ENCODE assay signal across 14 mouse cellular contexts in the genomic region with DNA sequence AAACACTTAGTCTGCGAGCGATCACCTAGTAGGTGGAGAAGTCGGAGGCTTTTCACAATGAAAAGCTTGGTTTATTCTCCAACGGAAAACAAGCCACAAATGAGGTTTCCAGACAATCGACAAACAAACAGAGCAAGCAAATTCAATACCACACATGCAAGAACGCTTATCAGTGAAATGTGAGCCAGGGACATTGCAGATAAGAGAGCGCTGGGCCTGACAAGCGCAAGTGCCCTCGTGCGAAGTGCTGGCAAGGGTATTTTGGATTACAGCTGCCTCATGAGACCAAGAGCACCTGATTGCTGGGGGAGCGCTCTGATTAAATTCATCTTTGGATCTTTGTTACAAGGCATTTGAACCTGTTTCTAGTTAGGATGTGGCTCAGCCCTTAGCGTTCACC. TPM values are rescaled to one million over a fixed set of nuclear protein-coding genes. Genes with fewer than 3 reads are reported as not detected.
A peak's percentile ranks its signal among the peaks of the same experiment; 100 is the strongest.
DNase-seq lines count a peak whose midpoint lies in the region; ATAC-seq and TF ChIP-seq lines count a peak whose summit lies in the region.
"Had no signal": no experiment of that assay in that cellular context is flagged by ENCODE, and none has a peak within 500 bp of the region (broad histone marks: within the 10 kb centered on the region; RNA-seq: fewer than 3 reads in every experiment).

No protein-coding gene starts in this region.

- peak; percentile 50; the same call in 1 of the 2 replicates for TF ChIP-seq EP300 in heart, adult 2 months (IDR thresholded peaks at IDR 0.05; ENCODE audit: insufficient read depth, low read depth, low read length)

- peak overlapping the region; percentile 52 for H3K27ac ChIP-seq in heart, adult 2 months
- no peak overlapping the region for H3K27ac ChIP-seq in liver, embryonic 16.5 days (ENCODE audit: low read length)
- H3K27ac ChIP-seq: embryonic facial prominence, embryonic 15.5 days; forebrain, embryonic 15.5 days; hindbrain, embryonic 15.5 days; midbrain, embryonic 12.5 days had no signal

- H3K9me3 ChIP-seq in liver, embryonic 16.5 days (replicated peaks; ENCODE audit: control insufficient read depth, low read length): no peaks in the 10 kb centered on the region
- H3K9me3 ChIP-seq: embryonic facial prominence, embryonic 15.5 days; forebrain, embryonic 15.5 days; hindbrain, embryonic 15.5 days; midbrain, embryonic 12.5 days had no signal

- TF ChIP-seq CTCF in heart, adult 2 months (IDR thresholded peaks at IDR 0.05): no peak

- 28% methylated on average over 12 of the region's 12 CpGs for WGBS in heart, adult 2 months
- WGBS in liver, embryonic 16.5 days (ENCODE audit: insufficient replicate concordance): 16% methylated on average over 12 of the region's 12 CpGs

- DNase-seq in heart, adult 2 months: peak in 1 of 2 experiments; percentile 50
- DNase-seq in heart, postnatal 14 days: peak; percentile 8 to 21
- no peak for DNase-seq in gastrocnemius, postnatal 10 days
- no peak for DNase-seq in adrenal gland, postnatal 25 days
- no peak for DNase-seq in frontal cortex, postnatal 14 days (ENCODE audit: low spot score in 2 of 2)
- DNase-seq: adrenal gland, postnatal 14 days; cerebellum, postnatal 36 days; gastrocnemius, postnatal 25 days had no signal

- H3K36me3 ChIP-seq in heart, adult 2 months (ENCODE audit: control insufficient read depth, insufficient read depth, low read length): no peaks in the 10 kb centered on the region
- H3K36me3 ChIP-seq in liver, embryonic 16.5 days (ENCODE audit: control insufficient read depth, insufficient read depth): no peaks in the 10 kb centered on the region
- H3K36me3 ChIP-seq: embryonic facial prominence, embryonic 15.5 days; forebrain, embryonic 15.5 days; hindbrain, embryonic 15.5 days; midbrain, embryonic 12.5 days had no signal

- intact Hi-C loops in heart, adult 2 months (cut with DNase I): no loop called here
- intact Hi-C loops in heart, postnatal 14 days (cut with DNase I): no loop called here

- no peak for TF ChIP-seq POLR2A in heart, adult 2 months (IDR thresholded peaks at IDR 0.05; ENCODE audit: insufficient read depth, low read depth, low read length)

- no peak overlapping the region; the same call in 1 of the 2 replicates for H3K4me3 ChIP-seq in heart, adult 2 months
- H3K4me3 ChIP-seq in liver, embryonic 16.5 days (ENCODE audit: low read depth, low read length): no peak overlapping the region
- H3K4me3 ChIP-seq: embryonic facial prominence, embryonic 15.5 days; forebrain, embryonic 15.5 days; hindbrain, embryonic 15.5 days; midbrain, embryonic 12.5 days had no signal

- peaks cover 2% of the 10 kb centered on the region; the same call in 1 of the 2 replicates for H3K4me1 ChIP-seq in heart, adult 2 months (ENCODE audit: control insufficient read depth, insufficient read depth, low read length)
- H3K4me1 ChIP-seq in liver, embryonic 16.5 days (ENCODE audit: control insufficient read depth, low read depth, low read length): peaks cover 10% of the 10 kb centered on the region
- H3K4me1 ChIP-seq: embryonic facial prominence, embryonic 15.5 days; forebrain, embryonic 15.5 days; hindbrain, embryonic 15.5 days; midbrain, embryonic 12.5 days had no signal

- H3K27me3 ChIP-seq in heart, adult 2 months (ENCODE audit: control insufficient read depth, insufficient read depth, low read length): no peaks in the 10 kb centered on the region
- no peaks in the 10 kb centered on the region for H3K27me3 ChIP-seq in liver, embryonic 16.5 days (ENCODE audit: control insufficient read depth, insufficient read depth, low read depth, low read length)
- H3K27me3 ChIP-seq: embryonic facial prominence, embryonic 15.5 days; forebrain, embryonic 15.5 days; hindbrain, embryonic 15.5 days; midbrain, embryonic 12.5 days had no signal

- peak overlapping the region; percentile 41 for H3K4me2 ChIP-seq in liver, embryonic 16.5 days (ENCODE audit: low read depth, low read length)
- H3K4me2 ChIP-seq: embryonic facial prominence, embryonic 15.5 days; forebrain, embryonic 15.5 days; hindbrain, embryonic 15.5 days; midbrain, embryonic 12.5 days had no signal

- ATAC-seq in common myeloid progenitor, adult 5-6 weeks (replicated peaks; ENCODE audit: low read depth, poor library complexity, severe bottlenecking): peak; percentile 72
- peak; percentile 86 for ATAC-seq in liver, embryonic 16.5 days (ENCODE audit: low read depth)
- ATAC-seq: forebrain, embryonic 15.5 days had no signal

- no peaks in the 10 kb centered on the region for H3K79me2 ChIP-seq in heart, adult 2 months (replicated peaks; ENCODE audit: control insufficient read depth, insufficient read depth, low read length)

- no peak overlapping the region for H3K9ac ChIP-seq in heart, adult 2 months (ENCODE audit: low read depth, low read length)
- no peak overlapping the region for H3K9ac ChIP-seq in liver, embryonic 16.5 days (ENCODE audit: low read depth, low read length)
- H3K9ac ChIP-seq: embryonic facial prominence, embryonic 15.5 days; forebrain, embryonic 15.5 days; hindbrain, embryonic 15.5 days; midbrain, embryonic 12.5 days had no signal

RNA-seq across cellular contexts. Expression of gene Gtf2b, which starts 7.0 kb away (rescaled TPM):
- 126 and 132 TPM in 2 replicates for total RNA-seq in common myeloid progenitor, adult 5-6 weeks (2017)
- total RNA-seq in heart, adult 2 months (2021): 10 to 100 TPM; 17.9 to 19.3 TPM
- 13.4 and 23.4 TPM in 2 replicates for polyA plus RNA-seq in heart, adult 2 months (2012; rRNA removed)
- 10 to 100 TPM; 20.4 to 21.7 TPM for total RNA-seq in heart, postnatal 14 days (2021)
- 46.1 and 47.4 TPM in 2 replicates for polyA plus RNA-seq in liver, embryonic 16.5 days (2015; fragmentation: Nextera tagmentation; extraction: Ambion mirVana)
- total RNA-seq in gastrocnemius, postnatal 10 days (2021): 10 to 100 TPM; 18.2 to 18.8 TPM
- total RNA-seq in adrenal gland, postnatal 25 days (2021): 64.5 and 64.6 TPM in 2 replicates

RNA-seq across cellular contexts. Expression of gene Kyat3, which starts 57.0 kb away (rescaled TPM):
- total RNA-seq in common myeloid progenitor, adult 5-6 weeks (2017): 16.5 and 18.5 TPM in 2 replicates
- total RNA-seq in heart, adult 2 months (2021): 10 to 100 TPM; 28.3 to 37.7 TPM
- polyA plus RNA-seq in heart, adult 2 months (2012; rRNA removed): 10.9 and 22.1 TPM in 2 replicates
- 1 to 10 TPM; 5.4 to 8.2 TPM for total RNA-seq in heart, postnatal 14 days (2021)
- 12.4 and 14.9 TPM in 2 replicates for polyA plus RNA-seq in liver, embryonic 16.5 days (2015; fragmentation: Nextera tagmentation; extraction: Ambion mirVana)
- 1 to 10 TPM; 2.6 to 4.2 TPM for total RNA-seq in gastrocnemius, postnatal 10 days (2021)
- 26.6 and 31.6 TPM in 2 replicates for total RNA-seq in adrenal gland, postnatal 25 days (2021)

Comparison
In these comparisons a context has a peak if more than half of its experiments do, and no peak if none do; other contexts are left out.
1. DNase-seq: peak in heart, postnatal 14 days (2 of 2); none in gastrocnemius, postnatal 10 days (single experiment), adrenal gland, postnatal 25 days (single experiment) and frontal cortex, postnatal 14 days (0 of 2).